Mouse (Mus musculus) lung, postnatal 0 days (tissue): Measurements from ENCODE around the gene Txndc9. TPM values are rescaled to one million over a fixed set of nuclear protein-coding genes. Genes with fewer than 3 reads are reported as not detected.

Experiments
- ATAC-seq: fragments of 200-750 bp; cut with Nextera tagmentation; 2 replicates; pipeline ENCODE4 v1.8.0; 2017; ENCODE audit warnings: moderate library complexity
- DNase-seq: peaks from one replicate; pipeline ENCODE4 v3.0.0-alpha.2; 2016; ENCODE audit warnings: low spot score
- H3K27ac ChIP-seq: fragments of 300-500 bp; sonication (generic); 2 replicates; pipeline ENCODE4 v1.5.1; 2014; ENCODE audit warnings: antibody characterized with exemption, mild to moderate bottlenecking, low read length, mixed read lengths
- H3K27me3 ChIP-seq: fragments of 300-500 bp; sonication (generic); replicated peaks from 2 replicates; pipeline ENCODE4 v1.6.1; 2014; ENCODE audit warnings: low read length, mixed read lengths; ENCODE audit not compliant: insufficient read depth
- H3K36me3 ChIP-seq: fragments of 300-500 bp; sonication (generic); 2 replicates; pipeline ENCODE4 v1.6.1; 2014; ENCODE audit warnings: low read length, mixed read lengths; ENCODE audit not compliant: insufficient read depth
- H3K4me1 ChIP-seq: fragments of 300-500 bp; sonication (generic); 2 replicates; pipeline ENCODE4 v1.6.1; 2014; ENCODE audit warnings: antibody characterized with exemption, low read depth, low read length, mixed read lengths; ENCODE audit not compliant: insufficient read depth
- H3K4me2 ChIP-seq: fragments of 300-500 bp; sonication (generic); replicated peaks from 2 replicates; pipeline ENCODE4 v1.6.1; 2014; ENCODE audit warnings: low read depth, mild to moderate bottlenecking, low read length, moderate library complexity, mixed read lengths
- H3K4me3 ChIP-seq: fragments of 300-500 bp; sonication (generic); 2 replicates; pipeline ENCODE4 v1.5.1; 2014; ENCODE audit warnings: low read depth, low read length
- H3K9ac ChIP-seq: fragments of 300-500 bp; sonication (generic); replicated peaks from 2 replicates; pipeline ENCODE4 v1.6.1; 2014; ENCODE audit warnings: low read depth, mild to moderate bottlenecking
- H3K9me3 ChIP-seq: fragments of 300-500 bp; sonication (generic); 2 replicates; pipeline ENCODE4 v1.6.1; 2016; ENCODE audit warnings: low read length, mixed read lengths
- CTCF ChIP-seq: IDR thresholded peaks from 2 replicates; pipeline ENCODE4 v1.5.1; 2016; ENCODE audit warnings: antibody characterized with exemption, mild to moderate bottlenecking
- EP300 ChIP-seq: IDR thresholded peaks from 2 replicates; pipeline ENCODE4 v1.6.1; 2016; ENCODE audit warnings: antibody characterized with exemption, mild to moderate bottlenecking, control low read depth
- WGBS: fragments of 180-500 bp; shearing (Covaris S2); extraction: QIAGEN DNeasy Blood & Tissue Kit; methylation state at CpG from one replicate; pipeline ENCODE4 v1.1.7; 2014; 5-methylcytosine and 5-hydroxymethylcytosine counted together
- polyA plus RNA-seq: library from polyadenylated mRNA; unstranded; fragments of >200 nt; fragmentation: Nextera tagmentation; extraction: Ambion mirVana; gene quantifications from 2 replicates; pipeline ENCODE4 v1.2.1, GENCODE M21; 2015

Gene Txndc9
- polyA plus RNA-seq, 1 experiment from 2014 or later = 93.3 TPM

DNA sequence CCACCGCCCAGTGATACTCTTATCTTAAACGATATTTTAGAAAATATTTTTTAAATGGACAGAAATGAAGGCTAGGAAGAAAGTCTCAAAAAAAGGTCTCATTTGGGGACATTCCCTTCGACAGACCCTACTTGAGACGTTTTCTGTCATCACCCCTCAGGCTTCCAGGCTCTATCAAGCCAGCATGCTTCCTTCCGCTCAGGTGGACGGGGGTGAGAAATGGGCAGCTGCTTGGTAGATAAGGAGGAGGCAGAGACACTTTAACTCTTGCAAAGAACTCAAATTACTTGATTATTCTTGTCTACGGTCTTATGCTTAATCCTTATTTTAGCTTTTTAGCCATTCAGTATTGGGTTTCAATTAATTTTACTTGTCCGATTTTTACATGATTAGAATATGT lies 3.2 kb upstream of the Txndc9 start:
- no peaks in the 10 kb centered on the region for H3K9me3 ChIP-seq
- TF ChIP-seq EP300 = no peak
- TF ChIP-seq CTCF = no peak

DNA sequence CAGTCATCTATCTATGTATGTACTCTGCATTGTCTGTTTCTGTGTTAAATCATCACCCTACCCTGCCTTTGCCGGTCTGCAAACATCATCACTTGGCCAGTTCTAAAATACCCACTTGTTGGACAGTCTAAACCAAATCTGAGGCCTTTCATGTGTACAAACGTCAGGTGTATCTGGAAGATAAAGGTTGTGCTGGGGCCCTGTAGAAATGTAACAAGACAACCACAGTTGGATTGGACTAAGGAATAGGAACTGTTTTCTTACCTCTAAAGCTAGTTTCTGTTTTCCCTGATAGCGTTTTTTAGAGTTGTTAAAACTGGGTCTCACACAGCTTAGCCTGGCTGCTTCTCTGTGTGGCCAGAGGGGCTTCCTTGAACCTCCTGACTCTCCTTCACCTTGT lies 1.9 kb upstream of the Txndc9 start:
- Histone ChIP-seq H3K9ac (no peak overlapping the region), H3K27ac (no peak overlapping the region), H3K4me3 (no peak overlapping the region), H3K27me3 (no peaks in the 10 kb centered on the region), H3K4me2 (peak overlapping the region; percentile 77; the same call in 1 of the 2 replicates), H3K36me3 (peaks cover 7% of the 10 kb centered on the region; the same call in 1 of the 2 replicates), H3K4me1 (peaks cover 6% of the 10 kb centered on the region; the same call in 1 of the 2 replicates), H3K9me3 (no peaks in the 10 kb centered on the region)
- TF ChIP-seq CTCF = no peak
- TF ChIP-seq EP300 = no peak
- ATAC-seq (no peak), DNase-seq (no peak)
- 68% methylated on average over 3 of the region's 3 CpGs for WGBS

More for the DNA sequence above, 3.2 kb upstream of the Txndc9 start:
- no peak overlapping the region for H3K4me3 ChIP-seq
- H3K27me3 ChIP-seq = no peaks in the 10 kb centered on the region
- DNase-seq (no peak), ATAC-seq (no peak)
- H3K4me1 ChIP-seq = peaks cover 6% of the 10 kb centered on the region; the same call in 1 of the 2 replicates
- no peak overlapping the region for H3K4me2 ChIP-seq
- no peak overlapping the region for H3K27ac ChIP-seq
- H3K9ac ChIP-seq = no peak overlapping the region
- 91% methylated on average over 8 of the region's 8 CpGs for WGBS
- H3K36me3 ChIP-seq = no peaks in the 10 kb centered on the region

DNA sequence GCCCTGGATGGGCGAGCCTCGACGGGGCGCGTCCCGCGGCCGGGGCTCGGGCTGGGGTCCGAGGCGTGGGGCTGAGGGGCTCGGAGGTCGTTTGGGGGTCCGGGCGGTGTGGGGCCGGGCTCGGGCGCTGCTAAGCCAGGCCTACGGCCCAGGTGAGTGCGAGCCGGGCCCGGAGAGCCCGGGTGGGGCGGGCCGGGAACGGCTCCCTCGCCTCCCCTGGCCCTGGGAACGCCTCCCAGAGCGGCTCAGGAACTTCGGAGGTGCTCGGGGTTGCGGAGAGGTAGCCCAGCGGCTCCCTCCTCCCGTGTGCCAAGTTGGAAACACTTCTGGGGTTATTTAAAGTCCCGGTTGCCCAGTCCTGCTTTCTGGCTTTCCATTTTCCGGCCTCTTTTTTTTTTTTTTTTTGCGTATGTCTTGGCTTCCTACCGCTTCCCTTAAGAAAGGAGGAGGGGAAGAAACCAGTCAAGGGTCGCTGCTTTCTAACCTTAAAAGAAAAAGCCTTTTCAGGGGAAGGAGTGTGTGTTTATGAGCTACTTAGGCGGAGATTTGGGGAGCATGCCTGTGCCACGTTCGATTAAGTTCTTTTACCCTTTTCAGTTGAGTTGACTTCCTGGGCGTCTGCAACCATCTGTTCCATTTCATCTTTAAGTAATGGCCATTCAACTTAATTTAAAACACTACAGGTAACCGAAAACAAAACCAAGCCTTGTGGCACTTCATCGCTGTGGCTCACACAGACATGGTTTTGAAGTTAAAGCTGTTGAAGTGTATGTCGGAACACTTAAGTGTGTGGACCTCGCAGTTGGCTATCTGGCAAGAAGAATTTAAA lies 892 bp upstream of the Txndc9 start:
- ATAC-seq (peak; percentile 32), DNase-seq (peak; percentile 71)
- Histone ChIP-seq H3K4me1 (peaks cover 6% of the 10 kb centered on the region; the same call in 1 of the 2 replicates), H3K4me3 (peak overlapping the region; percentile 97), H3K9me3 (no peaks in the 10 kb centered on the region), H3K27ac (peak overlapping the region; percentile 94), H3K27me3 (no peaks in the 10 kb centered on the region), H3K4me2 (peak overlapping the region; percentile 77), H3K9ac (peak overlapping the region; percentile 90), H3K36me3 (peaks cover 9% of the 10 kb centered on the region)
- no peak for TF ChIP-seq CTCF
- no peak for TF ChIP-seq EP300
- 4% methylated on average over 31 of the region's 47 CpGs for WGBS

- H3K4me2 ChIP-seq = peak overlapping the region; percentile 77
- under 1% methylated on average over 42 of the region's 42 CpGs for WGBS
- peak; percentile 99 for DNase-seq
- H3K4me3 ChIP-seq = peak overlapping the region; percentile 97
- peaks cover 6% of the 10 kb centered on the region; the same call in 1 of the 2 replicates for H3K4me1 ChIP-seq
- TF ChIP-seq EP300 = peak; percentile 67
- no peak for TF ChIP-seq CTCF
- ATAC-seq = peak; percentile 95
- H3K27ac ChIP-seq = peak overlapping the region; percentile 94
- H3K27me3 ChIP-seq = no peaks in the 10 kb centered on the region
- H3K9me3 ChIP-seq = no peaks in the 10 kb centered on the region
- H3K36me3 ChIP-seq = peaks cover 16% of the 10 kb centered on the region
- H3K9ac ChIP-seq = peak overlapping the region; percentile 70
Observed at GRCm38 (mm10) chr1:37996877-37997484, 712 bp downstream of the Txndc9 start.

GRCm38 (mm10) chr1:37996226-37996625 lies 1.5 kb downstream of the Txndc9 start:
- ATAC-seq (no peak), DNase-seq (peak; percentile 7)
- WGBS = 35% methylated on average over 3 of the region's 3 CpGs
- Histone ChIP-seq H3K4me2 (peak overlapping the region; percentile 70), H3K4me1 (peaks cover 6% of the 10 kb centered on the region; the same call in 1 of the 2 replicates), H3K4me3 (peak overlapping the region; percentile 97), H3K27ac (peak overlapping the region; percentile 93), H3K27me3 (no peaks in the 10 kb centered on the region), H3K36me3 (peaks cover 22% of the 10 kb centered on the region), H3K9ac (peak overlapping the region; percentile 70), H3K9me3 (no peaks in the 10 kb centered on the region)
- TF ChIP-seq CTCF = no peak
- no peak for TF ChIP-seq EP300

DNA sequence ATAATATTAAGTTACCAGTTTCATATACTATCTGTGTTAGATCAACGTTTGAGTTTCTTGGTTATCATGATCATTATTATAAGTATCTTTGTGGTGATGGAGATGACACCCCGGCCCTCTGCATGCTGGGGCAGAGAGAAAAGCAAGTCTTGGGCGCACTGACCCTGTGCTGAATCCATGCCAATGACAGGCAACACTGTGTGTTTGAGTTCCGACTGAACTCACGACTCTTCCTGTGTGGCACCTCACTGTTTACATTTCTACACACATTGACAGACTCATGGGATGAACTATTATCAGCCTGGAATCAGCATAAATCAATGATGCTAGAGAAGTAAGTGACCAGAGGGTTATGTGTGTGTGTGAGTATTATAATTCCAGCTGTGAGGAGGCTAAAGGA lies 9.8 kb downstream of the Txndc9 start:
- Histone ChIP-seq H3K36me3 (peaks cover 40% of the 10 kb centered on the region; the same call in 1 of the 2 replicates), H3K4me1 (no peaks in the 10 kb centered on the region), H3K9ac (no peak overlapping the region), H3K9me3 (no peaks in the 10 kb centered on the region), H3K4me3 (no peak overlapping the region), H3K27me3 (no peaks in the 10 kb centered on the region), H3K4me2 (no peak overlapping the region), H3K27ac (no peak overlapping the region)
- TF ChIP-seq CTCF (no peak), EP300 (no peak)
- DNase-seq (no peak), ATAC-seq (no peak)
- WGBS = 71% methylated on average over 5 of the region's 5 CpGs
